Mouse (Mus musculus): ENCODE data around the gene Dscam.

- TF ChIP-seq POLR2A (IDR thresholded peaks at IDR 0.05; ENCODE audit: low read depth, low read length) (no peak), CTCF (IDR thresholded peaks at IDR 0.05; ENCODE audit: extremely low read depth, insufficient read depth, insufficient read length, insufficient replicate concordance) (no peak)
Observed at GRCm38 (mm10) chr16:96654054-96654453, 516.5 kb downstream of the Dscam start.
